Mouse (Mus musculus) heart, adult 2 months (tissue): ENCODE data around the gene Wwc1.

Experiments
- CTCF ChIP-seq: fragments of 200-600 bp; IDR thresholded peaks from 2 replicates; pipeline ENCODE4 v1.8.1; 2022; ENCODE audit warnings: antibody characterized with exemption, mild to moderate bottlenecking, moderate library complexity
- EP300 ChIP-seq: fragments of 200-500 bp; IDR thresholded peaks from 2 replicates; pipeline ENCODE4 v1.6.1; 2011; ENCODE audit warnings: low read depth, low read length, control low read depth; ENCODE audit not compliant: insufficient read depth
- POLR2A ChIP-seq: fragments of 200-500 bp; IDR thresholded peaks from 2 replicates; pipeline ENCODE4 v1.6.1; 2011; ENCODE audit warnings: mild to moderate bottlenecking, low read depth, low read length, control low read depth; ENCODE audit not compliant: insufficient read depth

- TF ChIP-seq CTCF (no peak), POLR2A (no peak), EP300 (no peak)
Measured at GRCm38 (mm10) chr11:36020009-36020408, 39.7 kb upstream of the Wwc1 start.
